Mouse (Mus musculus) ES-CJ7 (cell line): ENCODE results near the gene Sh2d1b1.

Experiments used
- DNase-seq: peaks from one replicate; pipeline ENCODE4 v3.0.0; 2011; ENCODE audit warnings: low read depth, low spot score

The Sh2d1b1 gene

GRCm38 (mm10) chr1:170324312-170324711, 47.2 kb downstream of the Sh2d1b1 start:
- no peak for DNase-seq

- no peak for DNase-seq
Observed at GRCm38 (mm10) chr1:170325277-170325676, 48.2 kb downstream of the Sh2d1b1 start.

GRCm38 (mm10) chr1:170331926-170332325, 54.8 kb downstream of the Sh2d1b1 start:
- DNase-seq, result no peak

- no peak for DNase-seq
Observed at GRCm38 (mm10) chr1:170332775-170333174, 55.7 kb downstream of the Sh2d1b1 start.
